Mouse (Mus musculus) kidney, adult 2 months (tissue): ENCODE measurements around the gene Gstm2.

ENCODE experiments used
- CTCF ChIP-seq: fragments of 200-500 bp; conservative IDR thresholded peaks from 2 replicates; pipeline ENCODE4 v1.5.1; 2011; ENCODE audit warnings: low read depth, mild to moderate bottlenecking, control low read depth, low read length, moderate library complexity, mixed read lengths; ENCODE audit not compliant: insufficient read depth, insufficient read length
- POLR2A ChIP-seq: fragments of 200-500 bp; IDR thresholded peaks from one replicate; pipeline ENCODE4 v1.6.1; 2011; ENCODE audit warnings: low read depth, low read length, control low read depth

- TF ChIP-seq CTCF (no peak), POLR2A (no peak)
Measured at GRCm38 (mm10) chr3:107964026-107964425, 22.2 kb downstream of the Gstm2 start.
